Mouse (Mus musculus): ENCODE results near the gene Anks1b. TPM values are rescaled to one million over a fixed set of nuclear protein-coding genes. Genes with fewer than 3 reads are reported as not detected.

Gene Anks1b
- polyA plus RNA-seq (2012; rRNA removed), result 0.18 and 0.19 TPM in 2 replicates

DNA sequence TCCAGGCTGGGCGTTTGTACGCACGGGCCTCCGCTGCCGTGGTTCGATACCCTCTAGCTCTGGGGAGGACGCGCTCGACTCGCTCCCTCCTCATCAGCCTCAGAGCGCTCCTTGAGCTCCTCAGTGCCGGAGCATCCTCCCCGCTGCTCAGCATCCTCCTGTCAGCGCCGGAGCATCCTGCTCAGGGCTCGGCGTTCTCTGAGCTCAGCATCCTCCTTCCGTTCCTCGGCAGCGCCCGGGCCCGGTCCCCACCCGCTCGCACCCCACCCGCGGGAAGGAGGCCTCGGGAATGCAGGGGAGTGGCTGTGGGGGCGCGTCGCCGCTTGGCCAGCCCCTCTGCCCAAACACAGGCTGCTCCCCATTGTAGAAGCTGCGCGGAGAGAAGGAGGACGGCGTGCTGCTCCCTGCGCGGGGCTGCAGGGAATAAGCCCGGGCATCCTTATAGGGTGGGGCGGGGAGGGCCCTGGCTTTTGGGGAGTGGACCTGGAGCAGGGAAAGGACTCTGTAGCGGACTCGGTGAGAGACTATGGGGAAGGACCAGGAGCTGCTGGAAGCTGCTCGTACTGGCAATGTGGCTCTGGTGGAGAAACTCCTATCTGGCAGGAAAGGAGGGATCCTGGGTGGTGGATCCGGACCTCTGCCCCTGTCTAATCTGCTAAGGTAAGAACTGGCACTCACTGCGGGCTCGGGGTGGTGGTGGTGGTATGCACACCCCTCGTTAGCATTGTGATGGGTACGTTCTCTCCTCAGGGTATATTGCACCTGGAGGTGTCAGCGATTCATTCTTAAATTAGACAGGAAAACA is at the start of gene Anks1b:
TSS of gene Anks1b (plus strand) at position 364 of the 805 bp plus-strand sequence.
- 7% methylated on average over 48 of the region's 48 CpGs for whole genome bisulfite sequencing
- DNase-seq (ENCODE audit: low read depth in 1 of 2, low spot score in 2 of 2), result no peak
- H3K4me3 ChIP-seq (ENCODE audit: extremely low read depth, insufficient read depth, insufficient read length), result peak within 1 kb of the TSS; percentile 32
- peaks cover 2% of the 10 kb centered on the region for H3K4me1 ChIP-seq (ENCODE audit: control insufficient read depth, insufficient read depth, insufficient read length)
- no peak within 1 kb of the TSS for H3K27ac ChIP-seq (ENCODE audit: insufficient read depth, low read length)
- no peaks in the 10 kb centered on the region for H3K36me3 ChIP-seq (ENCODE audit: control insufficient read depth, insufficient read depth, low read length)
- no peak for TF ChIP-seq CTCF (IDR thresholded peaks at IDR 0.05; ENCODE audit: extremely low read depth, insufficient read depth, insufficient read length, insufficient replicate concordance)
- no peak for TF ChIP-seq POLR2A (IDR thresholded peaks at IDR 0.05; ENCODE audit: low read depth, low read length)
- H3K27me3 ChIP-seq (ENCODE audit: control insufficient read depth, insufficient read depth, low read length), result peaks cover 9% of the 10 kb centered on the region; the same call in 1 of the 2 replicates

DNA sequence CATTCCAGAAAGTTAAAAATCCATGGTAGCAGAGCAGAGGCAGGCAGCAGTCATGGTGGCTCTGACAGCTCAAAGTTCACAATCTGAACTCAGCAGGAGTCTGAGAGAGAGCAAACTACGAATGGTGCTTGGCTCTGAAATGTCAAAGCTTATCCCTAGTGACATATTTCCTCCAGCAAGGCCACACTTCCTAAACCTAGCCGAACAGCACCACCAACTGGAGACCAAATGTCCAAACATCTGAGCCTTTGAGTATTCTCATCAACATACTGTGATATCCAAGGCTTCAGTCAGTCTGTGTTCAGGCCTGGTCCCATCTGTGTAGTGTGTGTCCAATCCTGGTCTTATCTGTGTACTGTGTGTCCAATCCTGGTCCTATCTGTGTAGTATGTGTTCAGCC is 49.4 kb upstream of the Anks1b start:
- Histone ChIP-seq H3K4me1 (ENCODE audit: control insufficient read depth, insufficient read depth, insufficient read length) (no peaks in the 10 kb centered on the region), H3K36me3 (ENCODE audit: control insufficient read depth, insufficient read depth, low read length) (no peaks in the 10 kb centered on the region), H3K27me3 (ENCODE audit: control insufficient read depth, insufficient read depth, low read length) (no peaks in the 10 kb centered on the region), H3K27ac (ENCODE audit: insufficient read depth, low read length) (no peak overlapping the region), H3K4me3 (ENCODE audit: extremely low read depth, insufficient read depth, insufficient read length) (no peak overlapping the region)
- peak; percentile 15 to 18 for DNase-seq (ENCODE audit: low read depth in 1 of 2, low spot score in 2 of 2)
- WGBS, result 27% methylated on average over 2 of the region's 2 CpGs
- TF ChIP-seq CTCF (IDR thresholded peaks at IDR 0.05; ENCODE audit: extremely low read depth, insufficient read depth, insufficient read length, insufficient replicate concordance) (peak; percentile 13; the same call in 1 of the 2 replicates), POLR2A (IDR thresholded peaks at IDR 0.05; ENCODE audit: low read depth, low read length) (no peak)

DNA sequence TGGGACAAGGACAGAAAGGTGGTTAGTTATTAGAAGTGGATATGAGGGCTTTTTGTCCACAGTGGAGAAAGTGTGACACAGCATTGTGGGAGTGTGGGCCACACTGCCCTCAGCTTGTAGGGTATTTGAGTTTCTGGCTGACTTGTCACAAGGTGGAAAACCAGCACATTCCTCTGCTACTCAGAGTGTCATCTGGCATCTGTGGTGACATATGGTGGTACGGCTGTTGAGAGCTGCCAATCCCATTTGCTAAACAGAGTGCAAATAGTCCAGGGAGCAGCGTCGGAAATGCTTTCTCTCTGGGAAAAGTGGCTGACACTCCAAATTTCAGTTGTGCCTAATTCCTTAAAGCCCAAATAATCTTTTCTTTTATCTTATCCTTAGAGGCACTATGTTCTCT is 46.4 kb upstream of the Anks1b start:
- Histone ChIP-seq H3K4me3 (ENCODE audit: extremely low read depth, insufficient read depth, insufficient read length) (no peak overlapping the region), H3K27ac (ENCODE audit: insufficient read depth, low read length) (no peak overlapping the region)
- 84% methylated on average over 3 of the region's 3 CpGs for WGBS

DNA sequence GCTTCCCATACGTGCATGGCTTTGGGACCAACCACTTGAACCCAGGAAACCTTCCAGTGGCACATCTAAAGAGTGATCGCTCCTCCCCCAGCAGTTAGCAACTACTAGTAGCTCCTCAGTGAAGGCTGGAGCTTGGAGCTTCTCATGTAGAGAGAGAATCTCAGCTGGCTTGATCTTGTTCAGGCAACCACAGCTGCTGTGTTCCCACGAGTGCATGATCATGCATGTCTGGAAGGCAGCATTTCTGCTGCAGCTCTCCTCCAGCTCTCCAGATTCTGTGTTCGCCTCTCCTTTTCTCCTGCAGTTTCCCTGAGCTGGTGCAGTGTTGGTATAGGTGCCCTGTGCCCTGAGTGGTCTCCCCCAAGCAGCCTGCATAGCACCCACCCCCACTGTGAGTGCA is 41.0 kb upstream of the Anks1b start:
- no peak for DNase-seq (ENCODE audit: low read depth in 1 of 2, low spot score in 2 of 2)
- Histone ChIP-seq H3K27ac (ENCODE audit: insufficient read depth, low read length) (no peak overlapping the region), H3K36me3 (ENCODE audit: control insufficient read depth, insufficient read depth, low read length) (no peaks in the 10 kb centered on the region), H3K27me3 (ENCODE audit: control insufficient read depth, insufficient read depth, low read length) (no peaks in the 10 kb centered on the region), H3K4me3 (ENCODE audit: extremely low read depth, insufficient read depth, insufficient read length) (no peak overlapping the region), H3K4me1 (ENCODE audit: control insufficient read depth, insufficient read depth, insufficient read length) (no peaks in the 10 kb centered on the region)
- WGBS, result 54% methylated on average over 4 of the region's 4 CpGs
- TF ChIP-seq CTCF (IDR thresholded peaks at IDR 0.05; ENCODE audit: extremely low read depth, insufficient read depth, insufficient read length, insufficient replicate concordance) (no peak), POLR2A (IDR thresholded peaks at IDR 0.05; ENCODE audit: low read depth, low read length) (no peak)

More for the DNA sequence above, 46.4 kb upstream of the Anks1b start:
- no peak for TF ChIP-seq CTCF (IDR thresholded peaks at IDR 0.05; ENCODE audit: extremely low read depth, insufficient read depth, insufficient read length, insufficient replicate concordance)
- TF ChIP-seq POLR2A (IDR thresholded peaks at IDR 0.05; ENCODE audit: low read depth, low read length), result no peak
- Histone ChIP-seq H3K27me3 (ENCODE audit: control insufficient read depth, insufficient read depth, low read length) (no peaks in the 10 kb centered on the region), H3K36me3 (ENCODE audit: control insufficient read depth, insufficient read depth, low read length) (no peaks in the 10 kb centered on the region), H3K4me1 (ENCODE audit: control insufficient read depth, insufficient read depth, insufficient read length) (no peaks in the 10 kb centered on the region)
- DNase-seq (ENCODE audit: low read depth in 1 of 2, low spot score in 2 of 2), result no peak

DNA sequence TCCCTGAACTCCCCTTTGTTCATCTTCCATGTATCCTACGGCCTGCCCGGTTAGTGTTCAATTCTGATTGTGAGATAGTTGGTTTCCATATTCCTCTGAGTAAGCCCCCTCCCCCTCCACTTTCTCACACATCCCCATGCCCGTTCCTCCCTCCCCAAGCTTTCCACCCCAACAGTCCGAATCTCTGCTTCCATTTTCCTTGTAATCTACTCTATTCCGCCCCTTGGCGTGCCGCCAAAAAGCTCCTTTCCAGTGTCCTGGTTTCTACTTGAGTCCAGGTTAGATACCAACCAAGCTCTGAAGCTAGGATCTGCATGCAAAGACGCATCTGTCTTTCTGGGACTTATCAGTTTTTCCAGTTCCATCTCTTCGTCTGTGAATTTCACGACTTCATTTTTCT is 40.1 kb upstream of the Anks1b start:
- TF ChIP-seq POLR2A (IDR thresholded peaks at IDR 0.05; ENCODE audit: low read depth, low read length) (no peak), CTCF (IDR thresholded peaks at IDR 0.05; ENCODE audit: extremely low read depth, insufficient read depth, insufficient read length, insufficient replicate concordance) (no peak)
- no peak for DNase-seq (ENCODE audit: low read depth in 1 of 2, low spot score in 2 of 2)
- H3K4me1 ChIP-seq (ENCODE audit: control insufficient read depth, insufficient read depth, insufficient read length), result no peaks in the 10 kb centered on the region
- no peaks in the 10 kb centered on the region for H3K27me3 ChIP-seq (ENCODE audit: control insufficient read depth, insufficient read depth, low read length)
- no peak overlapping the region for H3K4me3 ChIP-seq (ENCODE audit: extremely low read depth, insufficient read depth, insufficient read length)
- H3K27ac ChIP-seq (ENCODE audit: insufficient read depth, low read length), result no peak overlapping the region
- no peaks in the 10 kb centered on the region for H3K36me3 ChIP-seq (ENCODE audit: control insufficient read depth, insufficient read depth, low read length)
- WGBS, result 92% methylated on average over 10 of the region's 10 CpGs

DNA sequence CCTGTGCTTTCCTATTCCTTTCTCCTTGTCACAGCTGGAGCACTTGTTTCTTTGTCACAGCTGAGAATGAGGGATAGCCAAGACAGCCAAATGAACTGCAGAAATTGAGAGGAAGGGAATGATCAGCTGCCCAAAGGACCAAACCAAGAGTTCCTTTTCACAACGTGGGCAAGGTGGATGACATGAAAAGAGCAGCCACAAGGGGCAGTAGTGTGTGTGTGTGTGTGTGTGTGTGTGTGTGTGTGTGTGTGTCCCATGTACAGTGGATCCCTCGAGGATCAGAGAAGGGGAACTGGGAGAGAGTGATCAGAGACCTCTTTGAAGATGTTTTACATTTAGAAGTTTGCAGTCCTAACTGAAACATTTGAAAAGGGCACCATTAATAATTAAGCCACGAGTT is 35.8 kb upstream of the Anks1b start:
- H3K27me3 ChIP-seq (ENCODE audit: control insufficient read depth, insufficient read depth, low read length), result no peaks in the 10 kb centered on the region
- no peaks in the 10 kb centered on the region for H3K4me1 ChIP-seq (ENCODE audit: control insufficient read depth, insufficient read depth, insufficient read length)
- TF ChIP-seq CTCF (IDR thresholded peaks at IDR 0.05; ENCODE audit: extremely low read depth, insufficient read depth, insufficient read length, insufficient replicate concordance) (no peak), POLR2A (IDR thresholded peaks at IDR 0.05; ENCODE audit: low read depth, low read length) (no peak)
- H3K27ac ChIP-seq (ENCODE audit: insufficient read depth, low read length), result no peak overlapping the region
- no peak overlapping the region for H3K4me3 ChIP-seq (ENCODE audit: extremely low read depth, insufficient read depth, insufficient read length)
- 37% methylated on average over 3 of the region's 3 CpGs for WGBS
- no peaks in the 10 kb centered on the region for H3K36me3 ChIP-seq (ENCODE audit: control insufficient read depth, insufficient read depth, low read length)
- no peak for DNase-seq (ENCODE audit: low read depth in 1 of 2, low spot score in 2 of 2)

DNA sequence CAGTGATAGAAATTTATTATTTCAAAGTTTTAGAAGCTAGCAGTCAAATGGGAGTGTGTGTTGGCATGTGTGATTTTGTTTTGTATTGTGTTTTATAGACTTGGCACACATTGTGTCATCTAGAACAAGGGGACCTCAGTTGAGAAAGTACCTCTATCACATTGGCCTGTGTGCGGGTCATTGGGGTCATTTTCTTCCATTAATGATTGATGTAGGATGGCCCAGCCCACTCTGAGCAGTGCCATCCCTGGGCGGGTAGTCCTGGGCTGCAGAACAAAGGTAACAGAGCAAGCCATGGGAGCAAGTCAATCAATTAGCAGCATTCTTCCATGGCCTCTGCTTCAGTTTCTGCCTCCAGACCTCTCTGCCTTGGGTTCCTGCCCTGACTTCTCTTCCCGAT is 34.5 kb upstream of the Anks1b start:
- TF ChIP-seq POLR2A (IDR thresholded peaks at IDR 0.05; ENCODE audit: low read depth, low read length) (no peak), CTCF (IDR thresholded peaks at IDR 0.05; ENCODE audit: extremely low read depth, insufficient read depth, insufficient read length, insufficient replicate concordance) (no peak)
- H3K4me3 ChIP-seq (ENCODE audit: extremely low read depth, insufficient read depth, insufficient read length), result no peak overlapping the region
- H3K4me1 ChIP-seq (ENCODE audit: control insufficient read depth, insufficient read depth, insufficient read length), result no peaks in the 10 kb centered on the region
- no peaks in the 10 kb centered on the region for H3K27me3 ChIP-seq (ENCODE audit: control insufficient read depth, insufficient read depth, low read length)
- WGBS, result 92% methylated on average over 3 of the region's 3 CpGs
- H3K27ac ChIP-seq (ENCODE audit: insufficient read depth, low read length), result no peak overlapping the region
- no peaks in the 10 kb centered on the region for H3K36me3 ChIP-seq (ENCODE audit: control insufficient read depth, insufficient read depth, low read length)
- no peak for DNase-seq (ENCODE audit: low read depth in 1 of 2, low spot score in 2 of 2)
